Mouse (Mus musculus): ENCODE results near the gene 4933427D14Rik.

DNA sequence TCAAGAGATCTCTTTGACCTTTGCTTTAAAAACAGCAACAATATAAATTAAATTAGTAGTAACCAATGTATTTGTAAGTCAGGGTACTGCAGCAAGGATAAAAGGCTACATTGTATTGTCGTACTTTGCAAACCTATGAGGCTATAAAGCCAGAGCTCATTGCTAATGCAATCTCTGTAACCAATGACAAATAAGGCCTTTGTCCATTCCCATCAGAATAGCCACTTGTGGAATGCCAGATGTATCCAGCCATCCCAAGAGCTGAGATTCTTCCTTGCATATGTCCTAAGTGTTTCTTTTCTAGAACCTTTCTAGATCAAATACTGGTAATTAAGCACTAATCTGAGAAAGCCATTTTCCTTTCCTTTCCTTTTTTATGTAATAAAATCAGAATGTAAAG is 16.4 kb downstream of the 4933427D14Rik start:
- TF ChIP-seq CTCF (IDR thresholded peaks at IDR 0.05): no peak
- TF ChIP-seq EP300 (IDR thresholded peaks at IDR 0.05): no peak
